Mouse (Mus musculus): ENCODE measurements at regions not wholly inside any gene's neighbourhood (a gene's known extent, or its start where the extent isn't known, plus 50 kb on each side); places are given as distances from the start of the nearest gene placed in this dataset.
"Not testable (repeated sequence)": the region's sequence is repeated elsewhere in the genome, so short reads cannot be mapped to it uniquely, and the experiment has no call there.

DNA sequence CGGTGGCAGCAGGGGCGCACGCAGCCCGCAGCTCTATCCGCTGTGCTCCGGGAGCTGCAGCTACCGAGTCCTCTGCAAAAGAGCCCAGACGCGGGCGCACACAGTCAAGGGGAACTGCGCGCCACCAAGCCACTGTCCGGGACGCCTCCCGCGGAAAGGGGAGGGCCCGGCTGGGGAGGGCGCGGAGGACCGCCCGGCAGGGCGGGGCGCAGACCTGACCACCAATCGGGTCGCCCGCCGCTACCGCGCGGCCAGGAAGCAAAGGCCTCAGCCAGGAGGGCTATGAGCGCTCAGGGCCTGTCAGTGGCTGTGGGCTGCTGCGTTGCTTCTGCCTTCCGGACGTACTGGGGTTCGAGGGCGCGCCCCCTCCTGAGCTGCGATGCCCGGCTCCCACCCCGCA, 1034.5 kb downstream of the Gm10330 start:
- peak; percentile 50 for DNase-seq

DNA sequence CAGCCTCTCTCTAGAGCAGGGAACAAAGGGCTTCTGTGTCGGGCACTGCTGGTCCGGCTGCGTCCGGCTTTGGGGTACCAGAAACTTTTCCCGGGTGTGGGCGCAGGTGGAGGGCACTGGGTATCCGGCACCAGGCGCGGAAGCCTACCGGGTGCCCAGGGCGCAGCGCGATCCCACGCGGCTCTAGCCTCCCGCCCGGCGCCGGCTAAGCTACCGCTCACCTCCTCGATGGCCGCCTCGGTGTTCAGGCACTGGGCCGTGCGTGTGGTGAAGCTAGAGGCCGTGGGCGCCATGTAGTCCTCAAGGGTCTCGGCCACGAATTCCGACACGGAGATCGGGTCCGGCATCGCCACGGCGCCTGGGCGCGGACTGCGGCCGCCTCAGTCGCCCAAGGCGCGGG, 1035.0 kb downstream of the Gm10330 start:
- DNase-seq = not testable (repeated sequence)

Data from lung, postnatal 10 days (tissue).